Mouse (Mus musculus) C2C12 (cell line): ENCODE results near the gene Papss1.

Experiments used
- CTCF ChIP-seq: IDR thresholded peaks from one replicate; pipeline ENCODE4 v1.5.1; 2011; ENCODE audit not compliant: control insufficient read depth, insufficient read depth, insufficient read length
- USF1 ChIP-seq: IDR thresholded peaks from one replicate; pipeline ENCODE4 v1.6.1; 2011; ENCODE audit warnings: low read depth, mild to moderate bottlenecking, control low read depth, moderate library complexity

- TF ChIP-seq CTCF (no peak), USF1 (no peak)
These were observed 42.3 kb upstream of the Papss1 start for GRCm38 (mm10) chr3:131522243-131522642.
